Mouse (Mus musculus): ENCODE data around the gene Gnptg. TPM values are rescaled to one million over a fixed set of nuclear protein-coding genes. Genes with fewer than 3 reads are reported as not detected.

The Gnptg gene
- total RNA-seq, 1 experiment: 17.3 TPM

GRCm38 (mm10) chr17:25272326-25272725 lies 32.4 kb upstream of the Gnptg start:
- no peak for DNase-seq (ENCODE audit: low read depth, low spot score)
- H3K36me3 ChIP-seq (ENCODE audit: control insufficient read depth, insufficient read depth, low read length, poor library complexity, severe bottlenecking): peaks cover 28% of the 10 kb centered on the region
- peaks cover 0 to 14% of the 10 kb centered on the region in 2 experiments; a peak in 1 of 4 replicates for H3K4me1 ChIP-seq (ENCODE audit: control insufficient read depth in 2 of 2, insufficient read depth in 2 of 2, low read length in 2 of 2, poor library complexity in 1 of 2)
- peak overlapping the region; percentile 97; the same call in 1 of the 2 replicates for H3K27ac ChIP-seq (ENCODE audit: insufficient read depth, low read depth, low read length, poor library complexity, severe bottlenecking)
- in situ Hi-C loops (cut with MboI; ENCODE audit: low sequenced_read_pairs in 2 of 2, unreplicated experiment in 2 of 2): no loop called here
- peak overlapping the region; percentile 87 to 94 for H3K4me3 ChIP-seq (ENCODE audit: insufficient read depth in 1 of 2, low read depth in 1 of 2, low read length in 2 of 2, poor library complexity in 1 of 2, severe bottlenecking in 1 of 2)
- no peaks in the 10 kb centered on the region for H3K9me3 ChIP-seq (ENCODE audit: control insufficient read depth, insufficient read depth, low read depth, low read length)
- H3K9ac ChIP-seq (ENCODE audit: insufficient read depth, low read depth, low read length, poor library complexity, severe bottlenecking): peak overlapping the region; percentile 96
- no peak for TF ChIP-seq MAFK (IDR thresholded peaks at IDR 0.05; ENCODE audit: insufficient read depth, low read depth, low read length)

- H3K9me3 ChIP-seq (ENCODE audit: control insufficient read depth, insufficient read depth, low read depth, low read length): no peaks in the 10 kb centered on the region
- peaks cover 41% of the 10 kb centered on the region for H3K36me3 ChIP-seq (ENCODE audit: control insufficient read depth, insufficient read depth, low read length, poor library complexity, severe bottlenecking)
- peaks cover 0 to 14% of the 10 kb centered on the region in 2 experiments; a peak in 1 of 4 replicates for H3K4me1 ChIP-seq (ENCODE audit: control insufficient read depth in 2 of 2, insufficient read depth in 2 of 2, low read length in 2 of 2, poor library complexity in 1 of 2)
- TF ChIP-seq ZNF384 (IDR thresholded peaks at IDR 0.05; ENCODE audit: low read depth, low read length) (no peak), MAFK (IDR thresholded peaks at IDR 0.05; ENCODE audit: insufficient read depth, low read depth, low read length) (no peak), ZC3H11A (IDR thresholded peaks at IDR 0.05; ENCODE audit: borderline replicate concordance, low read depth, low read length) (no peak), HCFC1 (IDR thresholded peaks at IDR 0.05; ENCODE audit: borderline replicate concordance, insufficient read depth, low read length) (no peak), CHD2 (IDR thresholded peaks at IDR 0.05; ENCODE audit: low read depth, low read length) (no peak)
- peak overlapping the region in 1 of 2 experiments; percentile 94; a peak in 1 of 4 replicates for H3K4me3 ChIP-seq (ENCODE audit: insufficient read depth in 1 of 2, low read depth in 1 of 2, low read length in 2 of 2, poor library complexity in 1 of 2, severe bottlenecking in 1 of 2)
- no peak overlapping the region for H3K27ac ChIP-seq (ENCODE audit: insufficient read depth, low read depth, low read length, poor library complexity, severe bottlenecking)
- no peak for DNase-seq (ENCODE audit: low read depth, low spot score)
- in situ Hi-C loops (cut with MboI; ENCODE audit: low sequenced_read_pairs in 2 of 2, unreplicated experiment in 2 of 2): no loop called here
- peak overlapping the region; percentile 6; the same call in 1 of the 2 replicates for H3K9ac ChIP-seq (ENCODE audit: insufficient read depth, low read depth, low read length, poor library complexity, severe bottlenecking)
These were observed 30.9 kb upstream of the Gnptg start for GRCm38 (mm10) chr17:25270795-25271335.

- peaks cover 72% of the 10 kb centered on the region for H3K36me3 ChIP-seq (ENCODE audit: control insufficient read depth, insufficient read depth, low read length, poor library complexity, severe bottlenecking)
- in situ Hi-C loops (cut with MboI; ENCODE audit: low sequenced_read_pairs in 2 of 2, unreplicated experiment in 2 of 2): no loop called here
- no peaks in the 10 kb centered on the region for H3K9me3 ChIP-seq (ENCODE audit: control insufficient read depth, insufficient read depth, low read depth, low read length)
- H3K4me1 ChIP-seq (ENCODE audit: control insufficient read depth in 2 of 2, insufficient read depth in 2 of 2, low read length in 2 of 2, poor library complexity in 1 of 2): peaks cover 0 to 3% of the 10 kb centered on the region in 2 experiments; a peak in 1 of 4 replicates
- DNase-seq (ENCODE audit: low read depth, low spot score): no peak
- H3K9ac ChIP-seq (ENCODE audit: insufficient read depth, low read depth, low read length, poor library complexity, severe bottlenecking): no peak overlapping the region
- no peak overlapping the region for H3K27ac ChIP-seq (ENCODE audit: insufficient read depth, low read depth, low read length, poor library complexity, severe bottlenecking)
- TF ChIP-seq ZNF384 (IDR thresholded peaks at IDR 0.05; ENCODE audit: low read depth, low read length) (no peak), ZC3H11A (IDR thresholded peaks at IDR 0.05; ENCODE audit: borderline replicate concordance, low read depth, low read length) (no peak), CHD2 (IDR thresholded peaks at IDR 0.05; ENCODE audit: low read depth, low read length) (no peak), HCFC1 (IDR thresholded peaks at IDR 0.05; ENCODE audit: borderline replicate concordance, insufficient read depth, low read length) (no peak), MAFK (IDR thresholded peaks at IDR 0.05; ENCODE audit: insufficient read depth, low read depth, low read length) (no peak)
- no peak overlapping the region for H3K4me3 ChIP-seq (ENCODE audit: insufficient read depth in 1 of 2, low read depth in 1 of 2, low read length in 2 of 2, poor library complexity in 1 of 2, severe bottlenecking in 1 of 2)
These were observed 24.5 kb upstream of the Gnptg start for GRCm38 (mm10) chr17:25264453-25264852.

GRCm38 (mm10) chr17:25257804-25258261 lies 17.9 kb upstream of the Gnptg start:
- Histone ChIP-seq H3K36me3 (ENCODE audit: control insufficient read depth, insufficient read depth, low read length, poor library complexity, severe bottlenecking) (peaks cover 13% of the 10 kb centered on the region), H3K9me3 (ENCODE audit: control insufficient read depth, insufficient read depth, low read depth, low read length) (no peaks in the 10 kb centered on the region), H3K4me3 (ENCODE audit: insufficient read depth in 1 of 2, low read depth in 1 of 2, low read length in 2 of 2, poor library complexity in 1 of 2, severe bottlenecking in 1 of 2) (no peak overlapping the region), H3K27ac (ENCODE audit: insufficient read depth, low read depth, low read length, poor library complexity, severe bottlenecking) (no peak overlapping the region), H3K9ac (ENCODE audit: insufficient read depth, low read depth, low read length, poor library complexity, severe bottlenecking) (no peak overlapping the region), H3K4me1 (ENCODE audit: control insufficient read depth in 2 of 2, insufficient read depth in 2 of 2, low read length in 2 of 2, poor library complexity in 1 of 2) (peaks cover 0 to 12% of the 10 kb centered on the region in 2 experiments; a peak in 1 of 4 replicates)
- DNase-seq (ENCODE audit: low read depth, low spot score): no peak
- no peak for TF ChIP-seq MAFK (IDR thresholded peaks at IDR 0.05; ENCODE audit: insufficient read depth, low read depth, low read length)
- TF ChIP-seq ZNF384 (IDR thresholded peaks at IDR 0.05; ENCODE audit: low read depth, low read length): no peak
- TF ChIP-seq HCFC1 (IDR thresholded peaks at IDR 0.05; ENCODE audit: borderline replicate concordance, insufficient read depth, low read length): no peak
- TF ChIP-seq ZC3H11A (IDR thresholded peaks at IDR 0.05; ENCODE audit: borderline replicate concordance, low read depth, low read length): no peak
- TF ChIP-seq CHD2 (IDR thresholded peaks at IDR 0.05; ENCODE audit: low read depth, low read length): no peak
- in situ Hi-C loops (cut with MboI; ENCODE audit: low sequenced_read_pairs in 2 of 2, unreplicated experiment in 2 of 2): no loop called here

Data from ES-E14 (cell line).